Mouse (Mus musculus) hindbrain, embryonic 15.5 days (tissue): ENCODE results near the gene Ogdh. TPM values are rescaled to one million over a fixed set of nuclear protein-coding genes. Genes with fewer than 3 reads are reported as not detected.
A peak's percentile ranks its signal among the peaks of the same experiment; 100 is the strongest.
"Not testable (repeated sequence)": the region's sequence is repeated elsewhere in the genome, so short reads cannot be mapped to it uniquely, and the experiment has no call there.

ENCODE experiments used
- ATAC-seq: fragments of 200-750 bp; cut with Nextera tagmentation; 2 replicates; pipeline ENCODE4 v1.8.0; 2017; ENCODE audit warnings: low read depth, moderate number of reproducible peaks, moderate TSS enrichment; ENCODE audit not compliant: low FRiP score
- H3K27ac ChIP-seq: fragments of 300-500 bp; sonication (generic); replicated peaks from 2 replicates; pipeline ENCODE4 v1.5.1; 2015; ENCODE audit warnings: mild to moderate bottlenecking, inconsistent platforms
- H3K27me3 ChIP-seq: fragments of 300-500 bp; sonication (generic); 2 replicates; pipeline ENCODE4 v1.6.1; 2015; ENCODE audit warnings: control low read depth, inconsistent platforms
- H3K36me3 ChIP-seq: fragments of 300-500 bp; sonication (generic); 2 replicates; pipeline ENCODE4 v1.6.1; 2015; ENCODE audit warnings: control low read depth, inconsistent platforms
- H3K4me1 ChIP-seq: fragments of 300-500 bp; sonication (generic); replicated peaks from 2 replicates; pipeline ENCODE4 v1.6.1; 2015; ENCODE audit warnings: control low read depth, inconsistent platforms
- H3K4me2 ChIP-seq: fragments of 300-500 bp; sonication (generic); 2 replicates; pipeline ENCODE4 v1.6.1; 2015; ENCODE audit warnings: moderate library complexity, mild to moderate bottlenecking, inconsistent platforms
- H3K4me3 ChIP-seq: fragments of 300-500 bp; sonication (generic); 2 replicates; pipeline ENCODE4 v1.5.1; 2015; ENCODE audit warnings: mild to moderate bottlenecking, inconsistent platforms
- H3K9ac ChIP-seq: fragments of 300-500 bp; sonication (generic); 2 replicates; pipeline ENCODE4 v1.6.1; 2015; ENCODE audit warnings: inconsistent platforms
- H3K9me3 ChIP-seq: fragments of 300-500 bp; sonication (generic); 2 replicates; pipeline ENCODE4 v1.6.1; 2016; ENCODE audit warnings: control low read depth, inconsistent platforms
- WGBS: fragments of 180-500 bp; shearing (Covaris S2); methylation state at CpG from one replicate; pipeline ENCODE4 v1.1.7; 2015; 5-methylcytosine and 5-hydroxymethylcytosine counted together
- polyA plus RNA-seq: library from polyadenylated mRNA; unstranded; fragments of >200 nt; fragmentation: Nextera tagmentation; extraction: Ambion mirVana; gene quantifications from 2 replicates; pipeline ENCODE4 v1.2.1, GENCODE M21; 2015

Ogdh gene
- polyA plus RNA-seq, 1 experiment from 2014 or later = 133 TPM

DNA sequence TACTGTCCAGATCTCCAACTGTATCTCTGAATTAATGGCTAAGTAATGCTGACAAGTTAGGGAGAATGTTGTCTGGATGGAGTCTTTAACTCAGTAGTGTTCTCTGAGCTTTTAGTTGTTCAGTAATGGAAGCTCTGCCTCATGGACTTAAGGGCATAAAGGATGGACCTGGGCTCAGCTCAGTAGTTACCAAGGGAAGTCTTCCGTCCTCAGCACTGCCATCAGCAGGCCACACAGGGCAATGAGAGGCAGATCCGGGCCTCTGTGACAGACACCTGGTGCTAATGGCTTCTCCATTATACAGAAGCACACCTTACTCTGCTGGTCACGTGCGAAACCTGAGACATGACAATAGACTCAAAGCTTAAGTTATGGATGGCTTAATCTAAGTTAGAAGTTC, 45.3 kb downstream of the Ogdh start:
- Histone ChIP-seq H3K27ac (no peak overlapping the region), H3K9me3 (no peaks in the 10 kb centered on the region), H3K4me1 (no peaks in the 10 kb centered on the region), H3K9ac (no peak overlapping the region), H3K27me3 (no peaks in the 10 kb centered on the region), H3K36me3 (peaks cover 34% of the 10 kb centered on the region), H3K4me3 (no peak overlapping the region), H3K4me2 (no peak overlapping the region)
- WGBS = 81% methylated on average over 4 of the region's 4 CpGs
- ATAC-seq = no peak

DNA sequence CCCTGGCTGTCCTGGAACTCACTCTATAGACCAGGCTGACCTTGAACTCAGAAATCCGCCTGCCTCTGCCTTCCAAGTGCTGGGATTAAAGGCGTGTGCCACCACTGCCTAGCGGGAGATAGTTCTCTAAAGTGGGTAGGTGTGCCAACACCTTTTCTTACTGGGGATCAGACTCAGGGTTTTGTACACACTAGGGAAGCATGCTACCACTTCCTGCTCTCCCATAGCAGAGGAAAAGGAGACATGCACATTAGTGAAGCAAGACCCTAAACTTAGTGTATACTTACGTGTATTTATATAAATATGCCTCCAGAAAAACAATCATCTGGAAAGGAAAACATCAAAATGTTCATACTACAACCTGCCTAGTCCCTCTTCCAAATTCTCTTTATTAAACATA, 54.5 kb downstream of the Ogdh start:
- Histone ChIP-seq H3K4me1 (no peaks in the 10 kb centered on the region), H3K4me3 (no peak overlapping the region), H3K9me3 (no peaks in the 10 kb centered on the region), H3K4me2 (no peak overlapping the region), H3K27ac (no peak overlapping the region), H3K36me3 (peaks cover 91% of the 10 kb centered on the region), H3K27me3 (no peaks in the 10 kb centered on the region), H3K9ac (no peak overlapping the region)
- no peak for ATAC-seq
- 93% methylated on average over 4 of the region's 4 CpGs for WGBS

DNA sequence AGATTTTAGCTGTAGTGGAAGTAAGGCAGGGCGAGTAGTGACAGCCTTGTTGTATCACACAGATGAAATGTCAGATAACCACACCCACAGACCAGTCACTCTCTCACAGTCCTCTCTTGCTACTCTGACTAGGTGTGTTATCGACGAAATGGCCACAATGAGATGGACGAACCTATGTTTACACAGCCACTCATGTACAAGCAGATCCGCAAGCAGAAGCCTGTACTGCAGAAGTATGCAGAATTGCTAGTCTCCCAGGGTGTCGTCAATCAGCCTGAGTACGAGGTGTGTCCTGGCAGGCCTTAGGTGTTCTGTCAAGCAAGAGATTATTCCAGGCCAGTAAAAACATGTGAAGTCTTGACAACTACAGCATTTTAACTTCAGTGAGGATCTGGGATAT, 55.5 kb downstream of the Ogdh start:
- no peaks in the 10 kb centered on the region for H3K27me3 ChIP-seq
- no peaks in the 10 kb centered on the region for H3K4me1 ChIP-seq
- H3K9me3 ChIP-seq = no peaks in the 10 kb centered on the region
- H3K27ac ChIP-seq = no peak overlapping the region
- H3K9ac ChIP-seq = no peak overlapping the region
- H3K4me3 ChIP-seq = no peak overlapping the region
- H3K36me3 ChIP-seq = peaks cover 88% of the 10 kb centered on the region
- 94% methylated on average over 7 of the region's 7 CpGs for WGBS
- no peak for ATAC-seq
- H3K4me2 ChIP-seq = no peak overlapping the region

DNA sequence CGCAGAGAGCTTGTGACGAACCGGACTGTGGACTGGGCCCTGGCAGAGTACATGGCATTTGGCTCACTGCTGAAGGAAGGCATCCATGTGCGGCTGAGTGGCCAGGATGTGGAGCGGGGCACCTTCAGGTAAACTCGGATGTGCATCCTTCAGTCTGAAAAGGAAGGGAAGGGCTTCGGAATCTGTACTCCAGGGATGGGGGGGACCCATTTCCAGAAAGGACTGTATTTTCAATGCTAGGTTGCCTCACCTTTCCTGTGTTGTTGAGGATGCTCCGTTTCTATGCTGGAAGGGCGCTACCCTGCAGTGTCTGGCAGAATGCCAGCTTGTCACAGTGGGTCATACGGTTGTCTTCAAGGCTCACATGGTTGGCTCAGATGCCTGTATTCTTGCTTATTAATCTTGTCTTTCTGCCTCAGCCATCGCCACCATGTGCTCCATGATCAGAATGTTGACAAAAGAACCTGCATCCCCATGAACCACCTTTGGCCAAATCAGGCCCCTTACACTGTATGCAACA, 57.3 kb downstream of the Ogdh start:
- no peak for ATAC-seq
- H3K4me1 ChIP-seq = no peaks in the 10 kb centered on the region
- no peak overlapping the region for H3K27ac ChIP-seq
- H3K36me3 ChIP-seq = peaks cover 85% of the 10 kb centered on the region
- WGBS = 79% methylated on average over 11 of the region's 11 CpGs
- H3K9ac ChIP-seq = no peak overlapping the region
- H3K4me3 ChIP-seq = no peak overlapping the region
- no peaks in the 10 kb centered on the region for H3K27me3 ChIP-seq
- H3K4me2 ChIP-seq = no peak overlapping the region
- no peaks in the 10 kb centered on the region for H3K9me3 ChIP-seq

DNA sequence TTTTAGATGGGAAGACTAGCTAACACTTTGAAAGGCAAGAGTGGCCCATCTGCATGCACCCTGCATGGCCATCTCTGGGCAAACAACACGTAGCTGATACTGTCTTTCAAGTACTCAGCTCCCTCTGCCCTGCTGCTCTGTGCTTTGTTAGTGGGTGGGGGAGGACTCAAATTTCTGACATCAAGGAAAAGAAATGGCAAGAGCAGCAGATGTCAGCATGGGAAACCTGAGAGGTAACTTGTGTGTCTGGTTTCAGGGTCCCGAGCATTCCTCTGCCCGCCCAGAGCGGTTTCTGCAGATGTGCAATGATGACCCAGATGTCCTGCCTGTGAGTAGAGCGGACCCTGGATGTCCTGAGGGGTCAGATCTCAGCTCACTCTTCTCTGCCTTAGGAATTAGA, 58.2 kb downstream of the Ogdh start:
- no peaks in the 10 kb centered on the region for H3K4me1 ChIP-seq
- 94% methylated on average over 5 of the region's 5 CpGs for WGBS
- no peak overlapping the region for H3K4me2 ChIP-seq
- no peak overlapping the region for H3K9ac ChIP-seq
- peaks cover 84% of the 10 kb centered on the region for H3K36me3 ChIP-seq
- ATAC-seq = no peak
- no peaks in the 10 kb centered on the region for H3K9me3 ChIP-seq
- H3K4me3 ChIP-seq = no peak overlapping the region
- no peak overlapping the region for H3K27ac ChIP-seq
- no peaks in the 10 kb centered on the region for H3K27me3 ChIP-seq

DNA sequence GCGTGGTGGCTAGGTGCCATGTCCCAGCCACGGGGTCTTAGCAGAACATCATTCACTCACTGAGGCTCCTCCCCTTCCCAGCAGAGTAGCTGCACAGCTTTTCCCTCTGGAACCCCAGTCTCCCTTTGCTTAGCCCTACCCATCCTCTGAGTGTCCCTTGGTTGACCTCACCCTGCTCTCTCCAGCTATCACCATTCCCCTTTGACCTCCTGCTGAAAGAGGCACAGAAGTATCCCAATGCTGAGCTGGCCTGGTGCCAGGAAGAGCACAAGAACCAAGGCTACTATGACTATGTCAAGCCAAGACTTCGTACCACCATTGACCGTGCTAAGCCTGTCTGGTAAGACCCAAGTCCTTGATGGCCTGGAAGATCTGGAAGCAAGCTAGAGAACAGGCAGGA, 63.7 kb downstream of the Ogdh start:
- 92% methylated on average over 4 of the region's 4 CpGs for WGBS
- no peak for ATAC-seq
- Histone ChIP-seq H3K4me1 (no peaks in the 10 kb centered on the region), H3K36me3 (peaks cover 45% of the 10 kb centered on the region), H3K27me3 (no peaks in the 10 kb centered on the region), H3K9me3 (no peaks in the 10 kb centered on the region), H3K4me3 (no peak overlapping the region), H3K27ac (no peak overlapping the region), H3K4me2 (no peak overlapping the region), H3K9ac (no peak overlapping the region)

DNA sequence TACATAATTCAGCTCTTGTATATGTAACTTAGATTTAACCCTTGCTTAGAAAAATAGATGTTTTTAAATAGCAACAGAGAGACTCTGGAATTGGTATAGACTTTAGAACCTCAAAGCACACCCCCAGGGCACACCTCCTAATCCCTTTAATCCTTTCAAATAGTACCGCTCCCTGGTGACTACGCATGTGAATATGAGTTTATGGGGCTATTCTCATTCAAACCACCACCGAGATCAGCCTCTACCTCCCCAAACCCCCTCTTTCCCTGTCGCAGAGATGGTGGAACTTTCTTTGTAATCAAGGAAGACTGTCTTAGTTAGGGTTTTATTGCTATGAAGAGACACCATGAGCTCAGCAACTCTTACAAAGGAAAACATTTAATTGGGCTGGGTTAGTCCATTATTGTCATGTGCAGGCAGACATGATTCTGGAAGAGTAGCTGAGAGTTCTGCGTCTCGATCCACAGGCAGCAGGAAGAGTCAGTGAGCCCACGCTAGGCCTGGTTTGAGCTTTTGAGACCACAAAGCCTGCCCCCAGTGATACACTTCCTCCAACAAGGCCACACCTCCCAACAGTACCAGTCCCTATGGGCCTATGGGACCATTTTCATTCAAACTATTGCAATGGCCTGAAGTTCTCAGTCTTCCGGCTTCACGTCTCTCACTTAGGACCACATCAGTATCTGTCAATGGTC, 73.3 kb downstream of the Ogdh start:
- WGBS = 87% methylated on average over 9 of the region's 9 CpGs
- Histone ChIP-seq H3K9me3 (no peaks in the 10 kb centered on the region), H3K27ac (no peak overlapping the region), H3K9ac (no peak overlapping the region), H3K4me3 (no peak overlapping the region), H3K36me3 (no peaks in the 10 kb centered on the region), H3K4me2 (no peak overlapping the region), H3K4me1 (no peaks in the 10 kb centered on the region), H3K27me3 (no peaks in the 10 kb centered on the region)
- ATAC-seq = no peak

DNA sequence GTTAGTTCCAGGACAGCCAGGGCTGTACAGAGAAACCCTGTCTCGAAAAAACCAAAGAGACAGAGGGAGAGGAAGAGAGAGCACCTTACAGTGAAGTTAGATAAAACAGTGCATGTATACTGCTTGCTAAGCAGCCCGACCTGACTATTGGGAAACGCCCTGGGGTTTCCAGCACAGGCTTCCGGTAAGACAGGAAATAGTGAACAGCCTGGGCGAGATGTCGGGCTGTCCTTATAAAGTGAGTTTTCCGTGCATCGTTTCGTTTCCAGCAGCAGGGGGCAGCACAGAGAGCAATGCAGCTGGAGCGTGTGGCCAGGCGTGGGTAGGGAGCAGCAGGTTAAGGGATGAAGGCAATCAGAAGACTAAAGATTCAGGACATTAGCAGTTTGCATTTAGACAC, 74.5 kb downstream of the Ogdh start:
- H3K36me3 ChIP-seq = no peaks in the 10 kb centered on the region
- no peaks in the 10 kb centered on the region for H3K9me3 ChIP-seq
- no peak overlapping the region for H3K4me2 ChIP-seq
- H3K4me1 ChIP-seq = no peaks in the 10 kb centered on the region
- no peak overlapping the region for H3K27ac ChIP-seq
- ATAC-seq = peak; percentile 56; the same call in 1 of the 2 replicates
- H3K27me3 ChIP-seq = no peaks in the 10 kb centered on the region
- no peak overlapping the region for H3K9ac ChIP-seq
- no peak overlapping the region for H3K4me3 ChIP-seq
- 18% methylated on average over 11 of the region's 11 CpGs for WGBS

DNA sequence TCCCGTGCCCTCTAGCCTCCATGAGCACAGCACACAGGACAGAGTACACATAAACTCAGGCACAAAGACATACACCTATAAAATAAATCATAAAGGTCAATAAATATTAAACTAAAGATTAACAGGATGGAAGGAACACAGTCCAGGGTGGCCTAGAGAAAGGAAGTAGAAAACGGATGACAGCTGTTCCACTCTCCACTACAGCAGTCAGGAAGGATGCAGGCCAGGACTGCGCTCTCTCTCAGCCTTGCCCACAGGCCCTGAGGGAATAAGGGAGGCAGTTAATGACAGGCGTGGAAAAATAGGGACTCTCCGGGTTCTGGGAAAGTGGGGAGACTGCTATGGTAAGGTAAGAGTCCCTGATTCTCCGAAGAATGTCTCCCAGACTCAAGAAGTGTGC, 75.0 kb downstream of the Ogdh start:
- no peaks in the 10 kb centered on the region for H3K27me3 ChIP-seq
- H3K4me3 ChIP-seq = no peak overlapping the region
- 70% methylated on average over 6 of the region's 6 CpGs for WGBS
- ATAC-seq = no peak; the same call in 1 of the 2 replicates
- no peaks in the 10 kb centered on the region for H3K4me1 ChIP-seq
- no peaks in the 10 kb centered on the region for H3K36me3 ChIP-seq
- H3K9ac ChIP-seq = no peak overlapping the region
- H3K4me2 ChIP-seq = no peak overlapping the region
- no peaks in the 10 kb centered on the region for H3K9me3 ChIP-seq
- H3K27ac ChIP-seq = no peak overlapping the region

DNA sequence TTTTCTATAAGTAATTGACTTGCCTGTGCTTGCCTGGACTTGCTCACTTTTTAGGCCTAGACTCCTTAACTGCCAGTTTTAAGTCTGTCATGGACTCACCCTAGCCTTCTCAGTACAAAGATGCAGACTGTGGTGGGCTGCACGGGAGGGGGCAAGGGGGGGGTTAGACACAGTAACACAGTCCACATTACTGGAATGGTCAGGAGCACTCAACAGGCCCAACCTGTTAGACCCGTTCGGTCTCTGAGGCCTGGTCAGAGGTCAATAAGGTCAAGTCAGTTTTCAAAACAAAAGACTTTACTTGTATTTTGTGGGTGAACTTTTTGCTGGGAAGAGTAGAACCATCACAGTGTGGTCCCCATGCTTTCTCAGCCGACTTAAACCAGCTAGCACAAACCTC, 75.7 kb downstream of the Ogdh start:
- no peak overlapping the region for H3K4me2 ChIP-seq
- ATAC-seq = no peak
- H3K36me3 ChIP-seq = no peaks in the 10 kb centered on the region
- no peak overlapping the region for H3K9ac ChIP-seq
- no peaks in the 10 kb centered on the region for H3K9me3 ChIP-seq
- no peaks in the 10 kb centered on the region for H3K4me1 ChIP-seq
- no peak overlapping the region for H3K4me3 ChIP-seq
- H3K27ac ChIP-seq = no peak overlapping the region
- WGBS = 75% methylated on average over 4 of the region's 4 CpGs
- H3K27me3 ChIP-seq = no peaks in the 10 kb centered on the region

DNA sequence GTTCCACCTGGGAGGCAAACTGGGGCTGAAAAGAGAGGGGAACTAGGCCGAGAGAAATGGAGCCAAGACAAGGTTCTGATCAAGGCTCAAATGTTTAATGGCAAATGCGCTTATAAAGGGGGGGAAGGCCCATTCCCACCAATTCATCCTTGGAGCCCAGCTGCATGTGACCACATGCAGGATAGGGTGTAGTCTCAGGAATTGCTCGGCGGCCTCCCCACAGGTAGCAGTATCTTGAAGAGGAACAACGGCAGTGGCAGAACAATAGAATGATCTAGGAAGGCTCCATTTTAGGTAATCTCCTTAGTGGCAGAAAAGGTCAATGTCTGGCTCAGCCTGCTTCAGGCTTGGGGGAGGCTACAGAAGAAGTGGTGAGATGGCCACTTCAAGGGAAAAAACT, 76.6 kb downstream of the Ogdh start:
- H3K9me3 ChIP-seq, ATAC-seq, H3K4me3 ChIP-seq, H3K4me2 ChIP-seq, H3K4me1 ChIP-seq, H3K27ac ChIP-seq, H3K9ac ChIP-seq, H3K36me3 ChIP-seq, H3K27me3 ChIP-seq: not testable (repeated sequence)
- WGBS = 79% methylated on average over 5 of the region's 5 CpGs

DNA sequence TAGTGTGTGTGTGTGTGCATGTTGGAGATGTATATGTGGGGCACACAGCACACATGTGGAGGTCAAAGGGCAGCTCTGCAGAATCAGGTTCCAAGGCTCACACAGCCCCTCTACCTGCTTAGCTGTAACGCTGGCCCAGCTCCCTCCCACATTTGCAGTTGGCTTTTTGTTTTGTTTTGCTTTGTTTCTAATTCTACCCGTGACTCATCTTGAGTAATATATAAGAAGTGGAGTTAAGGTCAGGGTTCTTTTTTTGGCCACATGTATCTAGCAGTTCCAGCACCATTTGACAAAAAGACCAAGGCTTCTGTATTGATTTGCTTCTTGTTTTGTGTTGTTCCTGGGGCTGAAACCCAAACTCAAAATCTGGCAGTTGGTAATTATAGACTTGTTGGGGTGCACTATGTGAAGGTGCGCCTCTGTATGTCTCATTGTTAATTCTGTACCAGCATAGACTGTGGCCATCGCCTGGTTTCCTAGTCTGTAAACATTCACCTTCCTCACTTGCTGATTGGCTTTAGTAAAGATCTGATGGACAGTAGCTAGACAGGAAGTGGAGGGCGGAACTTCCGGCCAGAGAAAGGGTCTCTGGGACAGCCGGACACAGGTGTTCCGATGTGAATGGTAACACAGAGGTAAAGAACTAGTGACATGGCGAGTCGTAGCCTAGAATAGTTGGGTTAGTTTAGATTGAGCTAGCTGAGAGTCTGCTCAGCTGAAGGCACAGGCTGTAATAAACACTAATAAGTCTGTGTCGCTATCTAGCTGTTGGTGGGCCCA, 80.1 kb downstream of the Ogdh start:
- Histone ChIP-seq H3K4me1 (no peaks in the 10 kb centered on the region), H3K27me3 (no peaks in the 10 kb centered on the region), H3K9ac (no peak overlapping the region), H3K4me3 (no peak overlapping the region), H3K27ac (no peak overlapping the region), H3K36me3 (no peaks in the 10 kb centered on the region), H3K9me3 (no peaks in the 10 kb centered on the region), H3K4me2 (no peak overlapping the region)
- 91% methylated on average over 11 of the region's 11 CpGs for WGBS
- no peak for ATAC-seq
